ENCODE assay signal across 10 mouse cellular contexts in genomic region chr19:55295075-55295474, GRCm38 (mm10). TPM values are rescaled to one million over a fixed set of nuclear protein-coding genes. Genes with fewer than 3 reads are reported as not detected.
"Had no signal": no experiment of that assay in that cellular context is flagged by ENCODE, and none has a peak within 500 bp of the region (broad histone marks: within the 10 kb centered on the region; RNA-seq: fewer than 3 reads in every experiment).

No protein-coding gene starts in this region.

- H3K27me3 ChIP-seq: intestine, embryonic 15.5 days; limb, embryonic 13.5 days; midbrain, embryonic 15.5 days; neural tube, embryonic 13.5 days had no signal

- H3K4me2 ChIP-seq: intestine, embryonic 15.5 days; limb, embryonic 13.5 days; midbrain, embryonic 11.5 days; midbrain, embryonic 15.5 days; neural tube, embryonic 13.5 days had no signal

- H3K4me1 ChIP-seq: intestine, embryonic 15.5 days; limb, embryonic 13.5 days; midbrain, embryonic 15.5 days; neural tube, embryonic 13.5 days had no signal

- ATAC-seq: intestine, embryonic 15.5 days; midbrain, embryonic 15.5 days had no signal

- H3K27ac ChIP-seq: intestine, embryonic 15.5 days; limb, embryonic 13.5 days; midbrain, embryonic 15.5 days; neural tube, embryonic 13.5 days had no signal

- H3K9me3 ChIP-seq: intestine, embryonic 15.5 days; limb, embryonic 13.5 days; midbrain, embryonic 15.5 days; neural tube, embryonic 13.5 days had no signal

- H3K4me3 ChIP-seq: intestine, embryonic 15.5 days; limb, embryonic 13.5 days; midbrain, embryonic 15.5 days; neural tube, embryonic 13.5 days had no signal

- DNase-seq: kidney, adult 8-10 months; kidney, postnatal 25 days; lung, adult 18-20 months; right cerebral cortex, postnatal 14 days; thymus, postnatal 36 days had no signal

- H3K9ac ChIP-seq: intestine, embryonic 15.5 days; limb, embryonic 13.5 days; midbrain, embryonic 15.5 days; neural tube, embryonic 13.5 days had no signal

RNA-seq across cellular contexts. Expression of gene Gucy2g, which starts 54.0 kb away (rescaled TPM):
- polyA plus RNA-seq: intestine, embryonic 15.5 days; limb, embryonic 13.5 days; midbrain, embryonic 11.5 days; midbrain, embryonic 15.5 days; neural tube, embryonic 13.5 days had no signal
